Mouse (Mus musculus): ENCODE measurements around the gene Siva1. TPM values are rescaled to one million over a fixed set of nuclear protein-coding genes. Genes with fewer than 3 reads are reported as not detected.

Gene Siva1
- total and polyA plus RNA-seq, 3 experiments = 78.1 to 137 (median 135) TPM

GRCm38 (mm10) chr12:112661851-112662250 lies 17.4 kb downstream of the Siva1 start:
- TF ChIP-seq NELFE (IDR thresholded peaks at IDR 0.05; ENCODE audit: low read depth, low read length) (no peak), NRF1 (IDR thresholded peaks at IDR 0.05; ENCODE audit: low read depth, low read length) (no peak), CHD1 (IDR thresholded peaks at IDR 0.05; ENCODE audit: low read depth, low read length) (no peak), MEF2A (IDR thresholded peaks at IDR 0.05; ENCODE audit: borderline replicate concordance, low read depth, low read length) (no peak), MAZ (IDR thresholded peaks at IDR 0.05; ENCODE audit: low read depth, low read length) (no peak), SMC3 (IDR thresholded peaks at IDR 0.05; ENCODE audit: low read depth, low read length) (no peak)
- dilution Hi-C loops (cut with MboI; ENCODE audit: extremely low pct_ligation_motif_present, extremely low pct_unique_long_range_greater_than_20kb, low sequenced_read_pairs) = no loop called here
- Histone ChIP-seq H3K27ac (ENCODE audit: insufficient read depth, low read depth) (no peak overlapping the region), H3K79me2 (replicated peaks; ENCODE audit: control insufficient read depth, extremely low read depth, insufficient read depth, poor library complexity, severe bottlenecking) (no peaks in the 10 kb centered on the region; the same call in 1 of the 2 replicates), H3K9me3 (replicated peaks; ENCODE audit: low read length) (no peaks in the 10 kb centered on the region), H3K4me3 (replicated peaks in 1 of 3; ENCODE audit: low read depth in 2 of 3, low read length in 2 of 3, poor library complexity in 1 of 3) (no peak overlapping the region), H3K4me2 (ENCODE audit: insufficient read depth, low read depth, poor library complexity, severe bottlenecking) (no peak overlapping the region), H3K4me1 (ENCODE audit: control insufficient read depth in 1 of 2, insufficient read depth in 2 of 2) (peaks cover 0 to 12% of the 10 kb centered on the region in 2 experiments; a peak in 1 of 4 replicates), H3K36me3 (replicated peaks in 1 of 2; ENCODE audit: control insufficient read depth in 1 of 2, insufficient read depth in 1 of 2, low read length in 1 of 2) (peaks cover 81 to 99% of the 10 kb centered on the region in 2 experiments), H3K27me3 (replicated peaks) (no peaks in the 10 kb centered on the region), H3K9ac (ENCODE audit: insufficient read depth, low read depth) (no peak overlapping the region)
- in situ Hi-C loops (cut with MboI; ENCODE audit: low pct_ligation_motif_present, low pct_unique_long_range_greater_than_20kb, low sequenced_read_pairs) = no loop called here
- no peak for DNase-seq (ENCODE audit: extremely low read depth)

GRCm38 (mm10) chr12:112663303-112663702 lies 18.8 kb downstream of the Siva1 start:
- dilution Hi-C loops (cut with MboI; ENCODE audit: extremely low pct_ligation_motif_present, extremely low pct_unique_long_range_greater_than_20kb, low sequenced_read_pairs) (no loop called here), in situ Hi-C loops (cut with MboI; ENCODE audit: low pct_ligation_motif_present, low pct_unique_long_range_greater_than_20kb, low sequenced_read_pairs) (no loop called here)
- Histone ChIP-seq H3K36me3 (replicated peaks in 1 of 2; ENCODE audit: control insufficient read depth in 1 of 2, insufficient read depth in 1 of 2, low read length in 1 of 2) (peaks cover 80 to 99% of the 10 kb centered on the region in 2 experiments), H3K9me3 (replicated peaks; ENCODE audit: low read length) (no peaks in the 10 kb centered on the region), H3K4me3 (replicated peaks in 1 of 3; ENCODE audit: low read depth in 2 of 3, low read length in 2 of 3, poor library complexity in 1 of 3) (no peak overlapping the region), H3K9ac (ENCODE audit: insufficient read depth, low read depth) (no peak overlapping the region), H3K4me2 (ENCODE audit: insufficient read depth, low read depth, poor library complexity, severe bottlenecking) (no peak overlapping the region), H3K79me2 (replicated peaks; ENCODE audit: control insufficient read depth, extremely low read depth, insufficient read depth, poor library complexity, severe bottlenecking) (no peaks in the 10 kb centered on the region; the same call in 1 of the 2 replicates), H3K27ac (ENCODE audit: insufficient read depth, low read depth) (no peak overlapping the region), H3K4me1 (ENCODE audit: control insufficient read depth in 1 of 2, insufficient read depth in 2 of 2) (peaks cover 0 to 20% of the 10 kb centered on the region in 2 experiments; a peak in 2 of 4 replicates), H3K27me3 (replicated peaks) (no peaks in the 10 kb centered on the region)
- no peak for TF ChIP-seq PAX5 (IDR thresholded peaks at IDR 0.05; ENCODE audit: low read length)
- TF ChIP-seq TBP (conservative IDR thresholded peaks at IDR 0.05; ENCODE audit: low read depth, low read length) = no peak
- TF ChIP-seq SIN3A (IDR thresholded peaks at IDR 0.05; ENCODE audit: low read length) = no peak
- TF ChIP-seq EP300 (IDR thresholded peaks at IDR 0.05; ENCODE audit: low read length) = no peak
- TF ChIP-seq MEF2A (IDR thresholded peaks at IDR 0.05; ENCODE audit: borderline replicate concordance, low read depth, low read length) = no peak
- TF ChIP-seq POLR2A (IDR thresholded peaks at IDR 0.05; ENCODE audit: low read depth, low read length) = no peak
- TF ChIP-seq ZMIZ1 (IDR thresholded peaks at IDR 0.05; ENCODE audit: low read depth, low read length) = no peak
- TF ChIP-seq ZC3H11A (IDR thresholded peaks at IDR 0.05; ENCODE audit: low read depth, low read length) = no peak
- TF ChIP-seq CHD2 (IDR thresholded peaks at IDR 0.05; ENCODE audit: low read length) = no peak
- no peak for TF ChIP-seq ZKSCAN1 (IDR thresholded peaks at IDR 0.05; ENCODE audit: borderline replicate concordance, low read depth, low read length)
- no peak for TF ChIP-seq KAT2A (IDR thresholded peaks at IDR 0.05; ENCODE audit: insufficient replicate concordance, low read length)
- no peak for TF ChIP-seq JUND (conservative IDR thresholded peaks at IDR 0.05; ENCODE audit: low read depth, low read length)
- TF ChIP-seq MAFK (IDR thresholded peaks at IDR 0.05; ENCODE audit: insufficient replicate concordance, low read length) = no peak
- TF ChIP-seq USF1 (IDR thresholded peaks at IDR 0.05; ENCODE audit: low read depth, low read length) = no peak
- no peak for DNase-seq (ENCODE audit: extremely low read depth)
